Mouse (Mus musculus) megakaryocyte-erythroid progenitor cell, adult 5 weeks (primary cell): ENCODE results near the gene Hoxb13. TPM values are rescaled to one million over a fixed set of nuclear protein-coding genes. Genes with fewer than 3 reads are reported as not detected.

ENCODE experiments used
- polyA plus RNA-seq: library from polyadenylated mRNA; stranded (reverse); fragments of >175 nt; gene quantifications from 2 replicates; pipeline ENCODE4 v1.2.3, GENCODE M21; 2012

The Hoxb13 gene
- not detected in 2 replicates for polyA plus RNA-seq

DNA sequence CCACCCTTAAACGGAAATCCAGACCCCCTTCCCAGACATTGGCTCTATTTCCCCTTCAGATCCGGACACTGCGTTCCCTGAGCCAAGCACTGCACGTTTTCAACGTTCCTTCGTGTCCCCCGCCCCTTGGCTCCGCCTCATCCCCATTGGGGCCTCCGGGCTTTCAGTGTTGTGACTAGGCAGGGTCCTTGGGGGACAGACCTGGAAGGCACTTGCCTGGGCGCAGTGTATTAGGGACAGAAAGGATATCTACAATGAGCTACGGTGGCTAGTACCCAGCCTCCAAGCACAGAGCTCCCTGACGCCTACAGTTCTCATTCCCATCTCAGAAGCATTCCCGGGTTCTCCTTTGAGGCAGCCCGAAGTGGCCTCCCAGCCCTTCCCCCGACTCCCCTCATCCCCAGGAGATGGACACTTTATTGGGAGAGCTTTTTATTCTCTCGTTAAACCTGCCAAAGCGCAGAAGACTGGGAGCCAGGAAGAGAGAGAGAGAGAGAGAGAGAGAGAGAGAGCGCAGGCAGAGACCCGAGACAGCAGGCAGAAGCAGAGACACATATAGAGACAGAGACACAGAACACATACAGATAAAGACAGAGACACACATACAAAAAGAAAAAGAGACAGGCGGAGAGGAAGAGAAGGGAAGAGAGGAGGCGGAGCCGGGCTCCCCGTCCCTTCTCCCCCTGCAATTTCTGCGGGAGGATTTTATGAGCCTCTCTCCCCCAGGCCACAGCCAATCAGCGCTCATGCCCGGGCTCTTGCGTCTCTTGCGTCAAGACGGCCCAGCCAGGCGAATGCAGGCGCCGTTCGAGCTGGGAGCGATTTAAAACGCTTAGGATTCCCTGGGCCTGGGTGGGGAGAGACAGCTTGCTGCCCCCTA, at the start of gene Hoxb13:
Gene Hoxb13, plus strand, starts transcription at position 796 of the 880 bp plus-strand sequence.

Other genes starting within 250 kb of the Hoxb13 start
- gene Igf2bp1, start 188.4 kb upstream of the Hoxb13 start, polyA plus RNA-seq: not detected in 2 replicates
- gene Gip, start 169.8 kb upstream of the Hoxb13 start, polyA plus RNA-seq: not detected in 2 replicates
- 138 and 142 TPM in 2 replicates for gene Snf8, start 159.4 kb upstream of the Hoxb13 start, polyA plus RNA-seq
- 21.9 and 26.1 TPM in 2 replicates for gene Ube2z, start 128.9 kb upstream of the Hoxb13 start, polyA plus RNA-seq
- 308 and 326 TPM in 2 replicates for gene Atp5g1, start 118.6 kb upstream of the Hoxb13 start, polyA plus RNA-seq
- gene Calcoco2, start 82.4 kb upstream of the Hoxb13 start, polyA plus RNA-seq: not detected in 2 replicates
- not detected in 2 replicates for gene Ttll6, start 60.5 kb upstream of the Hoxb13 start, polyA plus RNA-seq
- 0.02 and 0.17 TPM in 2 replicates for gene Hoxb9, start 77.1 kb downstream of the Hoxb13 start, polyA plus RNA-seq
- gene Hoxb8, start 87.6 kb downstream of the Hoxb13 start, polyA plus RNA-seq: 0.03 TPM in 1 of 2 replicates, not detected in the other
- gene Hoxb7, start 92.3 kb downstream of the Hoxb13 start, polyA plus RNA-seq: not detected in 2 replicates
- 0.21 and 0.45 TPM in 2 replicates for gene Hoxb6, start 98.2 kb downstream of the Hoxb13 start, polyA plus RNA-seq
- 0.39 and 0.55 TPM in 2 replicates for gene Hoxb5, start 109.0 kb downstream of the Hoxb13 start, polyA plus RNA-seq
- gene Hoxb4, start 124.0 kb downstream of the Hoxb13 start, polyA plus RNA-seq: 13.4 and 14.2 TPM in 2 replicates
- 6.0 and 6.2 TPM in 2 replicates for gene Hoxb3, start 129.0 kb downstream of the Hoxb13 start, polyA plus RNA-seq
- 0.52 and 1.5 TPM in 2 replicates for gene Hoxb2, start 156.2 kb downstream of the Hoxb13 start, polyA plus RNA-seq
- not detected in 2 replicates for gene Hoxb1, start 171.4 kb downstream of the Hoxb13 start, polyA plus RNA-seq